Mouse (Mus musculus): Measurements from ENCODE around the gene Il15ra. TPM values are rescaled to one million over a fixed set of nuclear protein-coding genes. Genes with fewer than 3 reads are reported as not detected.

The Il15ra gene
- polyA plus RNA-seq (2015; fragmentation: Illumina TruSeq; extraction: RNeasy Lipid Tissue Mini Kit (QIAGEN cat#74804); ENCODE audit: insufficient read depth, low replicate concordance) = 27.0 TPM

DNA sequence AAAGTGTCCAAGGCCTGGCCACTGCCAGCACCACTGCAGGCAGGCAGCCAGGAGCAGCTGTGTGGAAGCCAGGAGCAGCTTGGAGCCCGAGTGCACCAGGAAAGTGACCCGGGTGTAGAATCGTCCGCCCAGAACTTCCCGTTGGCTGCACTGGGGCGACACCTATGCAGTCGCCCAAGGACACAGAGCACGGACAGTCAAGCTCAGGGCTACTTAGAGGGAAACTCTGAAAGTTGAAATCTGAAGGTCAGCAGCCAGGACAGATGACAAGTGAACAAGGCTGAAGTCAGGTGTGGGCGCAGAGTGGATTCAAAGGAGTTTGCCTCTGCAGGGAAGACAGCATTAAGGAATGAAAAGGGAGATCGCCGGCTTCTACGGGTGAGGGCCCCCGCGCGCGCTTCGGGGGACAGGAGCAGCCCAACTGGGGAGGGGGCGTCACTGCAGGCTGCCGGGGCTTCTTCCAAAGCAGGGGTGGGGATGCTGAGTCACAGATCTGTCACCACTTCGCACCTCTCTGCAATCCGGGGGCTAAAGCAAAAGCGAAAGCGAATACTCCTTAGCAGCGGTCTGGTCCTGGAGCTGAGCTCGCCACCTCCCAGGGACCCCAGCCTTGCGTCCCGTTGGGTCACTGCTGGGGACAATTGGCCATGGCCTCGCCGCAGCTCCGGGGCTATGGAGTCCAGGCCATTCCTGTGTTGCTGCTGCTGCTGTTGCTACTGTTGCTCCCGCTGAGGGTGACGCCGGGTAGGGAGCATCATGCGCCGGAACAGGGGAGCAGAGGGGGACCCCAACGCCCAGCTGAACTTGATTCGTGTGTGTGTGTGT, at the start of gene Il15ra:
TSS of gene Il15ra (plus strand) at position 90 of the 825 bp plus-strand sequence.

DNA sequence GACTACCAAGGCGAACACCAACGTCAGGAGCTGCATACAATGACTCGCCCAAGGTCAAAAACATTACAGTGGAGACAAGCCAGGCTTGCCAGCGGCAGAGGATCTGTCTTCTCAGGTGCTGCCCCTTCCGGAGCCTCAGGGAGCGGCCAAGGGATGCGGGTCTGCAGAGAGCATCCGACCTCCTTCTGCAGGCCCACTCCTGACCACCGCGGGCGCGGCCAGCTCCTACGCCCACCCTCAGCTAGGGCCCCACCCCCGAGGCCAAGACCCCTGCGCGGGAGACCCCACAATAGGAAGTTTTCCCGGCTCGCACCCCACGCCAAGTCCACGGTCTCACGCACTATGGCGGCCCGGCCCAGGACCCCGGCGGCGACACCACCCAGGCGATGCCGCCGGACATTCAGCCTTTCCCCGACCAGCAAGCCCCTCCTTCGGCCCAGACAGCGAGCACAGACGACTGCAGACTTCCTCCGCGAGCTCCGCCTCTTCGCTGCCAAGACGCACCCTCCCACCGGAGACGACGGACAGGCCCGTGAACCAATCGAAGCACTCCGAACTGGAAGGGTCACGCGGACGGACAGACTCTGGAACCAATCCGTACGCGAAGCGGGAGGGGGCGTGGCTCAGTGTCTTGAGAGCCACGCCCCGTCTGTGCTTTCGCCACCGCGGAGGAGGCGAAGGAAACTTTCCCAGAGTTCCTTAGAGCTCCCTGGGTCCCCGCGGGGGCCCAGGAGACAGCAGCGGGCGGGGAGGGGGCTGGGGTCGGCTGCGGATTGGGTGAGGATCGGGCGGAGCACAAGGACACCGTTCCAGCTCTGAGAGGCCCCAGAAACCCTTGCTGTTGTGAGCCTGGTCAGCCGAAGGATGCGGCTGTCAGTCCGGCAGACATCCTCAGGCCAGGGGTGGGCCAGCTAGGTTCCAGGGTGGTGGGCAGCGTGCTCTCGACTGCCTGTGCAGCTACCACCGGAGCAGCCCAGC, 72.3 kb downstream of the Il15ra start, which contains the start of the genes Fbh1 and Ankrd16:
TSS of gene Fbh1 (minus strand) at position 492 of the 978 bp plus-strand sequence.
TSS of gene Ankrd16 (plus strand) at position 786 of the 978 bp plus-strand sequence.

Other genes with a start within 250 kb of the Il15ra start
- gene Pfkfb3, start 151.2 kb upstream of the Il15ra start, polyA plus RNA-seq (2015; fragmentation: Illumina TruSeq; extraction: RNeasy Lipid Tissue Mini Kit (QIAGEN cat#74804); ENCODE audit: insufficient read depth, low replicate concordance) = 54.1 TPM
- 202 TPM for gene Rbm17, start 101.1 kb upstream of the Il15ra start, polyA plus RNA-seq (2015; fragmentation: Illumina TruSeq; extraction: RNeasy Lipid Tissue Mini Kit (QIAGEN cat#74804); ENCODE audit: insufficient read depth, low replicate concordance)
- gene Gm17490, start 79.0 kb upstream of the Il15ra start, polyA plus RNA-seq (2015; fragmentation: Illumina TruSeq; extraction: RNeasy Lipid Tissue Mini Kit (QIAGEN cat#74804); ENCODE audit: insufficient read depth, low replicate concordance) = not detected
- gene Il2ra, start 62.5 kb upstream of the Il15ra start, polyA plus RNA-seq (2015; fragmentation: Illumina TruSeq; extraction: RNeasy Lipid Tissue Mini Kit (QIAGEN cat#74804); ENCODE audit: insufficient read depth, low replicate concordance) = 10.7 TPM
- 84.2 TPM for gene Fbh1, start 72.3 kb downstream of the Il15ra start, polyA plus RNA-seq (2015; fragmentation: Illumina TruSeq; extraction: RNeasy Lipid Tissue Mini Kit (QIAGEN cat#74804); ENCODE audit: insufficient read depth, low replicate concordance)
- gene Ankrd16, start 72.6 kb downstream of the Il15ra start, polyA plus RNA-seq (2015; fragmentation: Illumina TruSeq; extraction: RNeasy Lipid Tissue Mini Kit (QIAGEN cat#74804); ENCODE audit: insufficient read depth, low replicate concordance) = 88.0 TPM